12 mouse cellular contexts compared by ENCODE assay signal in the genomic region with DNA sequence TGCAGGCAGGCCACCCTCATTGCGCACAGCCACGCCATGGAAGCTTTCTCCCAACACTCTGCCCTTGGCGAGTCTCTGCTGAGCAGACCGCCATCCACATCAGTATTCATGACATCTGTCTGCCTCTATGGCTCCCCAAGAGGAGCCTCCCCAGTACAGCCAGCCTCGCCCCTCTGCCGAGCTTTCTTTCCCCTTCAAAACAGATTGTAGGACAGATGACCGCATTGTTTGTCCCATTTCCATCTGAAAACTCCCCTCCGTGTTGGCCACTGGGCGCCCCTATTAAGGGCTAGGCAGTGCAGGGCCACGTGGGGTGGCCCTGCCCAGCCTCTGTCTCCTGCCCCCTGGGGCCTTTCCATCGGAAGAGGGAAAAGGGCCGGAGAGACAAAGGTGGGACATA. TPM values are rescaled to one million over a fixed set of nuclear protein-coding genes. Genes with fewer than 3 reads are reported as not detected.
DNase-seq lines count a peak whose midpoint lies in the region; ATAC-seq and TF ChIP-seq lines count a peak whose summit lies in the region.
"Had no signal": no experiment of that assay in that cellular context is flagged by ENCODE, and none has a peak within 500 bp of the region (broad histone marks: within the 10 kb centered on the region; RNA-seq: fewer than 3 reads in every experiment).

No protein-coding gene starts in this region.

- H3K4me2 ChIP-seq in forebrain, embryonic 13.5 days, result peak overlapping the region; percentile 36
- H3K4me2 ChIP-seq in midbrain, embryonic 13.5 days (replicated peaks), result peak overlapping the region; percentile 45

- H3K27ac ChIP-seq in gastrocnemius, adult 2 months, result no peak overlapping the region
- H3K27ac ChIP-seq in ES-Bruce4 (ENCODE audit: insufficient read depth, low read length), result no peak overlapping the region
- H3K27ac ChIP-seq in forebrain, embryonic 13.5 days, result peak overlapping the region; percentile 68
- peak overlapping the region; percentile 71 for H3K27ac ChIP-seq in midbrain, embryonic 13.5 days

- H3K36me3 ChIP-seq in ES-Bruce4 (ENCODE audit: control insufficient read depth, insufficient read depth, low read length, poor library complexity, severe bottlenecking), result no peaks in the 10 kb centered on the region
- H3K36me3 ChIP-seq in forebrain, embryonic 13.5 days (ENCODE audit: poor library complexity, severe bottlenecking), result no peaks in the 10 kb centered on the region
- H3K36me3 ChIP-seq in midbrain, embryonic 13.5 days, result no peaks in the 10 kb centered on the region

- H3K4me1 ChIP-seq in ES-Bruce4 (ENCODE audit: control insufficient read depth, insufficient read depth, low read length), result peaks cover 7% of the 10 kb centered on the region
- peaks cover 39% of the 10 kb centered on the region for H3K4me1 ChIP-seq in forebrain, embryonic 13.5 days
- H3K4me1 ChIP-seq in midbrain, embryonic 13.5 days (replicated peaks), result peaks cover 28% of the 10 kb centered on the region

- TF ChIP-seq CTCF in gastrocnemius, adult 2 months (IDR thresholded peaks at IDR 0.05), result no peak
- TF ChIP-seq CTCF in ES-Bruce4 (IDR thresholded peaks at IDR 0.05; ENCODE audit: low read depth, low read length), result no peak

- no peaks in the 10 kb centered on the region for H3K27me3 ChIP-seq in ES-Bruce4 (ENCODE audit: control insufficient read depth, insufficient read depth, low read length, poor library complexity, severe bottlenecking)
- no peaks in the 10 kb centered on the region for H3K27me3 ChIP-seq in forebrain, embryonic 13.5 days
- no peaks in the 10 kb centered on the region for H3K27me3 ChIP-seq in midbrain, embryonic 13.5 days

- 4% methylated on average over 12 of the region's 12 CpGs for WGBS in forebrain, embryonic 13.5 days
- 2% methylated on average over 12 of the region's 12 CpGs for WGBS in midbrain, embryonic 13.5 days

- no peaks in the 10 kb centered on the region for H3K9me3 ChIP-seq in ES-Bruce4 (replicated peaks; ENCODE audit: control insufficient read depth, insufficient read depth, low read length, poor library complexity, severe bottlenecking)
- no peaks in the 10 kb centered on the region for H3K9me3 ChIP-seq in forebrain, embryonic 13.5 days (replicated peaks)
- H3K9me3 ChIP-seq in midbrain, embryonic 13.5 days, result no peaks in the 10 kb centered on the region

- intact Hi-C loops in gastrocnemius, postnatal 14 days (cut with DNase I; ENCODE audit: low total_unique reads), result no loop called here
- intact Hi-C loops in gastrocnemius, adult 2 months (cut with DNase I), result no loop called here

- TF ChIP-seq EP300 in ES-Bruce4 (IDR thresholded peaks at IDR 0.05; ENCODE audit: insufficient read depth, low read depth, low read length), result peak; percentile 91

- 0 out of 2 replicates have a peak overlapping the region, but pooled peaks have one; percentile 51 for H3K9ac ChIP-seq in ES-Bruce4 (ENCODE audit: low read depth, poor library complexity, severe bottlenecking)
- peak overlapping the region; percentile 16 for H3K9ac ChIP-seq in forebrain, embryonic 13.5 days
- H3K9ac ChIP-seq in midbrain, embryonic 13.5 days (replicated peaks), result 0 out of 2 replicates have a peak overlapping the region, but pooled peaks have one; percentile 51

- DNase-seq in gastrocnemius, postnatal 14 days, result peak; percentile 15
- no peak for DNase-seq in gastrocnemius, adult 2 months
- DNase-seq in testis, postnatal 14 days (ENCODE audit: low spot score), result no peak
- DNase-seq in layer of hippocampus, postnatal 10 days (ENCODE audit: low spot score in 2 of 2), result no peak
- DNase-seq in layer of hippocampus, adult 9-11 months, result no peak

- H3K4me3 ChIP-seq in gastrocnemius, adult 2 months, result no peak overlapping the region
- H3K4me3 ChIP-seq in ES-Bruce4 (ENCODE audit: low read depth, low read length), result no peak overlapping the region
- H3K4me3 ChIP-seq in forebrain, embryonic 13.5 days, result 0 out of 2 replicates have a peak overlapping the region, but pooled peaks have one; percentile 9
- H3K4me3 ChIP-seq in midbrain, embryonic 13.5 days (replicated peaks), result 0 out of 2 replicates have a peak overlapping the region, but pooled peaks have one; percentile 1
- H3K4me3 ChIP-seq: myocyte had no signal

- peak; percentile 93 for ATAC-seq in forebrain, embryonic 13.5 days
- peak; percentile 91 for ATAC-seq in midbrain, embryonic 13.5 days

- no peak for TF ChIP-seq POLR2A in ES-Bruce4 (IDR thresholded peaks at IDR 0.05; ENCODE audit: insufficient read depth, low read length)

RNA-seq across cellular contexts. Expression of a gene that starts 34.8 kb away (rescaled TPM):
- total RNA-seq in gastrocnemius, postnatal 14 days (2021), result under 1 TPM in 1 of 2 experiments, not detected in 1; 0.35 TPM
- under 1 TPM in 1 of 2 experiments, not detected in 1; 0.67 TPM for total RNA-seq in gastrocnemius, adult 2 months (2021)
- 0.91 and 4.5 TPM in 2 replicates for polyA plus RNA-seq in ES-Bruce4 (2011; ENCODE audit: insufficient read depth, insufficient read length, low read depth, missing spikeins)
- polyA plus RNA-seq in forebrain, embryonic 13.5 days (2015; fragmentation: Nextera tagmentation; extraction: Ambion mirVana), result 0.28 and 0.49 TPM in 2 replicates
- polyA plus RNA-seq in midbrain, embryonic 13.5 days (2015; fragmentation: Nextera tagmentation; extraction: Ambion mirVana), result 0.34 TPM in 1 of 2 replicates, not detected in the other
- under 1 TPM; 0.56 to 0.98 TPM for total RNA-seq in layer of hippocampus, postnatal 10 days (2021)
- total RNA-seq: common myeloid progenitor, adult 5-6 weeks; left cerebral cortex, postnatal 14 days had no signal
- polyA plus RNA-seq: heart, embryonic 16.5 days; myocyte had no signal

Comparison
In these comparisons a context has a peak if more than half of its experiments do, and no peak if none do; other contexts are left out.
1. H3K27ac ChIP-seq: peak in forebrain, embryonic 13.5 days (single experiment) and midbrain, embryonic 13.5 days (single experiment); none in gastrocnemius, adult 2 months (single experiment) and ES-Bruce4 (single experiment).
2. H3K4me3 ChIP-seq: peak in forebrain, embryonic 13.5 days (single experiment) and midbrain, embryonic 13.5 days (single experiment); none in gastrocnemius, adult 2 months (single experiment) and ES-Bruce4 (single experiment).
3. Peak in every context shown above with its lines, with median percentiles within 50 percentile points of each other: H3K9ac ChIP-seq.